Mouse (Mus musculus) midbrain, embryonic 11.5 days (tissue): ENCODE results near the gene Paox. TPM values are rescaled to one million over a fixed set of nuclear protein-coding genes. Genes with fewer than 3 reads are reported as not detected.

Experiments
- ATAC-seq: fragments of 200-750 bp; cut with Nextera tagmentation; 2 replicates; pipeline ENCODE4 v1.8.0; 2017; ENCODE audit warnings: moderate TSS enrichment, moderate library complexity; ENCODE audit not compliant: low FRiP score
- DNase-seq: peaks from one replicate; pipeline ENCODE4 v3.0.0; 2015; ENCODE audit warnings: low spot score; ENCODE audit errors: missing footprints
- H3K27ac ChIP-seq: fragments of 300-500 bp; sonication (generic); 2 replicates; pipeline ENCODE4 v1.5.1; 2014; ENCODE audit warnings: low read depth, low read length
- H3K27me3 ChIP-seq: fragments of 300-500 bp; sonication (generic); 2 replicates; pipeline ENCODE4 v1.6.1; 2014; ENCODE audit warnings: mild to moderate bottlenecking, low read length, moderate library complexity, mixed read lengths; ENCODE audit not compliant: control insufficient read depth, insufficient read depth
- H3K36me3 ChIP-seq: fragments of 300-500 bp; sonication (generic); 2 replicates; pipeline ENCODE4 v1.6.1; 2014; ENCODE audit warnings: mild to moderate bottlenecking, low read length, moderate library complexity, mixed read lengths; ENCODE audit not compliant: control insufficient read depth, insufficient read depth
- H3K4me1 ChIP-seq: fragments of 300-500 bp; sonication (generic); 2 replicates; pipeline ENCODE4 v1.6.1; 2014; ENCODE audit warnings: low read length; ENCODE audit not compliant: control insufficient read depth, insufficient read depth
- H3K4me2 ChIP-seq: fragments of 300-500 bp; sonication (generic); 2 replicates; pipeline ENCODE4 v1.6.1; 2014; ENCODE audit warnings: mild to moderate bottlenecking, moderate library complexity
- H3K4me3 ChIP-seq: fragments of 300-500 bp; sonication (generic); 2 replicates; pipeline ENCODE4 v1.5.1; 2014; ENCODE audit warnings: low read depth, low read length
- H3K9ac ChIP-seq: fragments of 300-500 bp; sonication (generic); 2 replicates; pipeline ENCODE4 v1.6.1; 2014; ENCODE audit warnings: low read length
- H3K9me3 ChIP-seq: fragments of 300-500 bp; sonication (generic); 2 replicates; pipeline ENCODE4 v1.6.1; 2016; ENCODE audit warnings: low read length; ENCODE audit not compliant: control insufficient read depth
- WGBS: fragments of 180-500 bp; shearing (Covaris S2); extraction: QIAGEN DNeasy Blood & Tissue Kit; methylation state at CpG from one replicate; pipeline ENCODE4 v1.1.7; 2014; 5-methylcytosine and 5-hydroxymethylcytosine counted together
- polyA plus RNA-seq: library from polyadenylated mRNA; unstranded; fragments of >200 nt; fragmentation: Nextera tagmentation; extraction: Ambion mirVana; gene quantifications from 2 replicates; pipeline ENCODE4 v1.2.1, GENCODE M21; 2014

Gene Paox
- polyA plus RNA-seq = 12.1 and 14.7 TPM in 2 replicates

- Histone ChIP-seq H3K4me1 (0 out of 2 replicates have a peak, but pooled peaks cover 4% of the 10 kb centered on the region), H3K36me3 (peaks cover 5% of the 10 kb centered on the region), H3K27me3 (no peaks in the 10 kb centered on the region), H3K9me3 (no peaks in the 10 kb centered on the region), H3K4me2 (peak within 1 kb of the TSS; percentile 91), H3K27ac (no peak within 1 kb of the TSS), H3K4me3 (peak within 1 kb of the TSS; percentile 71), H3K9ac (peak within 1 kb of the TSS; percentile 80)
- ATAC-seq = peak; percentile 61
- 3% methylated on average over 23 of the region's 23 CpGs for WGBS
- peak; percentile 94 for DNase-seq
Measured at GRCm38 (mm10) chr7:140115583-140116328, at the start of gene Paox. Gene Paox, plus strand, starts transcription at chr7:140115799.

- no peak overlapping the region for H3K4me3 ChIP-seq
- H3K4me1 ChIP-seq = peaks cover 7% of the 10 kb centered on the region
- no peak overlapping the region for H3K4me2 ChIP-seq
- no peak overlapping the region for H3K9ac ChIP-seq
- no peak for DNase-seq
- H3K27ac ChIP-seq = no peak overlapping the region
- H3K9me3 ChIP-seq = no peaks in the 10 kb centered on the region
- WGBS = 73% methylated on average over 6 of the region's 6 CpGs
- H3K36me3 ChIP-seq = no peaks in the 10 kb centered on the region
- H3K27me3 ChIP-seq = peaks cover 74% of the 10 kb centered on the region
- no peak for ATAC-seq
Measured at GRCm38 (mm10) chr7:140067397-140067796, 48.2 kb upstream of the Paox start.

- H3K4me2 ChIP-seq = peak overlapping the region; percentile 39
- H3K4me3 ChIP-seq = peak overlapping the region; percentile 18
- no peak overlapping the region for H3K27ac ChIP-seq
- DNase-seq = no peak
- H3K9ac ChIP-seq = peak overlapping the region; percentile 52
- H3K9me3 ChIP-seq = no peaks in the 10 kb centered on the region
- ATAC-seq = peak; percentile 61
- peaks cover 53% of the 10 kb centered on the region for H3K27me3 ChIP-seq
- WGBS = 31% methylated on average over 38 of the region's 39 CpGs
- H3K4me1 ChIP-seq = peaks cover 1% of the 10 kb centered on the region; the same call in 1 of the 2 replicates
- no peaks in the 10 kb centered on the region for H3K36me3 ChIP-seq
Measured at GRCm38 (mm10) chr7:140070042-140070711, 45.4 kb upstream of the Paox start.

GRCm38 (mm10) chr7:140077698-140078097 lies 37.9 kb upstream of the Paox start:
- no peak overlapping the region for H3K4me3 ChIP-seq
- DNase-seq = no peak
- H3K4me2 ChIP-seq = no peak overlapping the region
- WGBS = 82% methylated on average over 6 of the region's 6 CpGs
- ATAC-seq = no peak
- no peaks in the 10 kb centered on the region for H3K36me3 ChIP-seq
- H3K27ac ChIP-seq = no peak overlapping the region
- peaks cover 22% of the 10 kb centered on the region for H3K4me1 ChIP-seq
- H3K9me3 ChIP-seq = no peaks in the 10 kb centered on the region
- H3K9ac ChIP-seq = no peak overlapping the region
- peaks cover 30% of the 10 kb centered on the region for H3K27me3 ChIP-seq

GRCm38 (mm10) chr7:140078711-140079110 lies 36.9 kb upstream of the Paox start:
- Histone ChIP-seq H3K27ac (no peak overlapping the region), H3K9me3 (no peaks in the 10 kb centered on the region), H3K4me1 (peaks cover 22% of the 10 kb centered on the region), H3K36me3 (no peaks in the 10 kb centered on the region), H3K27me3 (peaks cover 30% of the 10 kb centered on the region), H3K9ac (no peak overlapping the region), H3K4me3 (no peak overlapping the region), H3K4me2 (no peak overlapping the region)
- WGBS = 9% methylated on average over 5 of the region's 5 CpGs
- no peak for ATAC-seq
- peak; percentile 97 for DNase-seq

GRCm38 (mm10) chr7:140080503-140081156 lies 35.0 kb upstream of the Paox start:
- Histone ChIP-seq H3K27ac (no peak overlapping the region), H3K4me1 (peaks cover 22% of the 10 kb centered on the region), H3K4me2 (peak overlapping the region; percentile 52), H3K27me3 (peaks cover 27% of the 10 kb centered on the region), H3K9me3 (no peaks in the 10 kb centered on the region), H3K4me3 (peak overlapping the region; percentile 22), H3K9ac (peak overlapping the region; percentile 57), H3K36me3 (no peaks in the 10 kb centered on the region)
- ATAC-seq = peak; percentile 85
- 3% methylated on average over 24 of the region's 24 CpGs for WGBS
- DNase-seq = peak; percentile 98

- Histone ChIP-seq H3K4me2 (peak overlapping the region; percentile 52), H3K27me3 (peaks cover 27% of the 10 kb centered on the region), H3K9ac (peak overlapping the region; percentile 34), H3K36me3 (no peaks in the 10 kb centered on the region), H3K4me1 (peaks cover 22% of the 10 kb centered on the region), H3K27ac (no peak overlapping the region), H3K9me3 (no peaks in the 10 kb centered on the region), H3K4me3 (peak overlapping the region; percentile 22)
- WGBS = 11% methylated on average over 20 of the region's 20 CpGs
- peak; percentile 15 for ATAC-seq
- peak; percentile 86 for DNase-seq
Measured at GRCm38 (mm10) chr7:140081408-140082241, 34.0 kb upstream of the Paox start.

- peaks cover 27% of the 10 kb centered on the region for H3K27me3 ChIP-seq
- peak; percentile 84 for ATAC-seq
- H3K9me3 ChIP-seq = no peaks in the 10 kb centered on the region
- H3K36me3 ChIP-seq = no peaks in the 10 kb centered on the region
- H3K27ac ChIP-seq = no peak within 1 kb of the TSS
- 3% methylated on average over 18 of the region's 18 CpGs for WGBS
- H3K4me1 ChIP-seq = peaks cover 22% of the 10 kb centered on the region
- H3K4me3 ChIP-seq = peak within 1 kb of the TSS; percentile 22
- peak within 1 kb of the TSS; percentile 52 for H3K4me2 ChIP-seq
- peak within 1 kb of the TSS; percentile 34 for H3K9ac ChIP-seq
- DNase-seq = peak; percentile 93
Measured at GRCm38 (mm10) chr7:140082242-140082678, 33.3 kb upstream of the Paox start, which contains the start of gene Caly. Gene Caly, minus strand, starts transcription at chr7:140082548.
